Comparison of ENCODE assay signal across 28 mouse cellular contexts in genomic region chr7:143308001-143308400, GRCm38 (mm10).
"Had no signal": no experiment of that assay in that cellular context is flagged by ENCODE, and none has a peak within 500 bp of the region (broad histone marks: within the 10 kb centered on the region; RNA-seq: fewer than 3 reads in every experiment).

No protein-coding gene starts in this region.

- H3K36me3 ChIP-seq: embryonic facial prominence, embryonic 10.5 days; embryonic facial prominence, embryonic 12.5 days; embryonic facial prominence, embryonic 13.5 days; embryonic facial prominence, embryonic 15.5 days; forebrain, embryonic 10.5 days; forebrain, embryonic 12.5 days; forebrain, embryonic 15.5 days had no signal

- H3K9me3 ChIP-seq: embryonic facial prominence, embryonic 10.5 days; embryonic facial prominence, embryonic 12.5 days; embryonic facial prominence, embryonic 13.5 days; embryonic facial prominence, embryonic 15.5 days; forebrain, embryonic 10.5 days; forebrain, embryonic 12.5 days; forebrain, embryonic 13.5 days; forebrain, embryonic 15.5 days had no signal

- H3K4me1 ChIP-seq: forebrain, embryonic 13.5 days; forebrain, embryonic 15.5 days had no signal

- DNase-seq: cerebellum, adult 18-20 months; cerebellum, adult 2 months; cerebellum, adult 8-10 months; cerebellum, adult 9-10 months; cerebellum, adult 9-11 months; cerebellum, postnatal 10 days; cerebellum, postnatal 14 days; cerebellum, postnatal 25 days; cerebellum, postnatal 36 days; embryo, embryonic 11 days; forebrain, postnatal 0 days; gastrocnemius, adult 2 months; gastrocnemius, postnatal 10 days; gastrocnemius, postnatal 14 days; gastrocnemius, postnatal 25 days; gastrocnemius, postnatal 36 days; heart, adult 11 months had no signal

- H3K27ac ChIP-seq: embryonic facial prominence, embryonic 10.5 days; embryonic facial prominence, embryonic 12.5 days; embryonic facial prominence, embryonic 13.5 days; embryonic facial prominence, embryonic 15.5 days; forebrain, embryonic 10.5 days; forebrain, embryonic 12.5 days; forebrain, embryonic 13.5 days; forebrain, embryonic 15.5 days; gastrocnemius, adult 2 months had no signal

- H3K4me3 ChIP-seq: embryonic facial prominence, embryonic 10.5 days; embryonic facial prominence, embryonic 12.5 days; embryonic facial prominence, embryonic 13.5 days; embryonic facial prominence, embryonic 15.5 days; erythroblast, embryonic 14.5 days; forebrain, embryonic 10.5 days; forebrain, embryonic 12.5 days; forebrain, embryonic 13.5 days; forebrain, embryonic 15.5 days; gastrocnemius, adult 2 months had no signal

- H3K4me2 ChIP-seq: embryonic facial prominence, embryonic 12.5 days; embryonic facial prominence, embryonic 13.5 days; embryonic facial prominence, embryonic 15.5 days; forebrain, embryonic 12.5 days; forebrain, embryonic 13.5 days; forebrain, embryonic 15.5 days had no signal

- ATAC-seq: forebrain, embryonic 13.5 days; forebrain, embryonic 14.5 days; forebrain, embryonic 15.5 days; forebrain, embryonic 16.5 days; forebrain, postnatal 0 days had no signal

- H3K9ac ChIP-seq: embryonic facial prominence, embryonic 12.5 days; embryonic facial prominence, embryonic 13.5 days; embryonic facial prominence, embryonic 15.5 days; forebrain, embryonic 12.5 days; forebrain, embryonic 13.5 days; forebrain, embryonic 15.5 days; forebrain, postnatal 0 days had no signal

- H3K27me3 ChIP-seq: embryonic facial prominence, embryonic 12.5 days; embryonic facial prominence, embryonic 13.5 days; embryonic facial prominence, embryonic 15.5 days; forebrain, embryonic 15.5 days had no signal
